Mouse (Mus musculus) liver, adult 2 months (tissue): ENCODE measurements at regions not wholly inside any gene's neighbourhood (a gene's known extent, or its start where the extent isn't known, plus 50 kb on each side); places are given as distances from the start of the nearest gene placed in this dataset.

Experiments used
- DNase-seq: peaks from one replicate; pipeline ENCODE4 v3.0.0-alpha.2; 2011; ENCODE audit warnings: low read depth, low spot score; ENCODE audit errors: extremely low read depth
- H3K27ac ChIP-seq: fragments of 200-500 bp; replicated peaks from 2 replicates; pipeline ENCODE4 v1.5.1; 2012; ENCODE audit warnings: low read depth, mild to moderate bottlenecking, control low read depth, inconsistent platforms, low read length; ENCODE audit not compliant: insufficient read depth
- H3K27me3 ChIP-seq: fragments of 200-500 bp; 2 replicates; pipeline ENCODE4 v1.6.1; 2012; ENCODE audit warnings: mild to moderate bottlenecking, moderate library complexity, low read length, inconsistent platforms; ENCODE audit not compliant: control insufficient read depth, insufficient read depth
- H3K36me3 ChIP-seq: fragments of 200-500 bp; 2 replicates; pipeline ENCODE4 v1.6.1; 2012; ENCODE audit warnings: low read length, inconsistent platforms; ENCODE audit not compliant: control insufficient read depth, insufficient read depth
- H3K4me1 ChIP-seq: fragments of 200-500 bp; 2 replicates; pipeline ENCODE4 v1.6.1; 2011; ENCODE audit warnings: low read length; ENCODE audit not compliant: control insufficient read depth, insufficient read depth
- H3K4me3 ChIP-seq: fragments of 200-500 bp; 2 replicates; pipeline ENCODE4 v1.5.1; 2011; ENCODE audit warnings: low read depth, mild to moderate bottlenecking, control low read depth, low read length, moderate library complexity; ENCODE audit not compliant: insufficient read depth
- H3K79me2 ChIP-seq: fragments of 200-500 bp; 2 replicates; pipeline ENCODE4 v1.6.1; 2012; ENCODE audit warnings: inconsistent platforms, mild to moderate bottlenecking, low read length, moderate library complexity; ENCODE audit not compliant: control insufficient read depth, insufficient read depth
- H3K9ac ChIP-seq: fragments of 200-500 bp; 2 replicates; pipeline ENCODE4 v1.6.1; 2012; ENCODE audit warnings: low read depth, mild to moderate bottlenecking, control low read depth, inconsistent platforms, low read length
- CTCF ChIP-seq: fragments of 200-500 bp; IDR thresholded peaks from 2 replicates; pipeline ENCODE4 v1.5.1; 2011; ENCODE audit warnings: low read depth, low read length, control low read depth
- POLR2A ChIP-seq: fragments of 200-500 bp; IDR thresholded peaks from 2 replicates; pipeline ENCODE4 v1.6.1; 2011; ENCODE audit warnings: low read length, control low read depth; ENCODE audit not compliant: insufficient read depth; ENCODE audit errors: extremely low read depth
- WGBS: fragments of 180-500 bp; shearing (Covaris S2); methylation state at CpG from one replicate; pipeline ENCODE4 v1.1.7; 2018; 5-methylcytosine and 5-hydroxymethylcytosine counted together

GRCm38 (mm10) chr10:97778531-97778930, 52.0 kb upstream of the C030005K15Rik start:
- no peaks in the 10 kb centered on the region for H3K36me3 ChIP-seq
- H3K4me3 ChIP-seq = no peak overlapping the region
- H3K9ac ChIP-seq = no peak overlapping the region
- no peak overlapping the region for H3K27ac ChIP-seq
- DNase-seq = no peak
- TF ChIP-seq CTCF = no peak
- TF ChIP-seq POLR2A = no peak
- no peaks in the 10 kb centered on the region for H3K4me1 ChIP-seq
- H3K79me2 ChIP-seq = no peaks in the 10 kb centered on the region
- no peaks in the 10 kb centered on the region for H3K27me3 ChIP-seq

DNA sequence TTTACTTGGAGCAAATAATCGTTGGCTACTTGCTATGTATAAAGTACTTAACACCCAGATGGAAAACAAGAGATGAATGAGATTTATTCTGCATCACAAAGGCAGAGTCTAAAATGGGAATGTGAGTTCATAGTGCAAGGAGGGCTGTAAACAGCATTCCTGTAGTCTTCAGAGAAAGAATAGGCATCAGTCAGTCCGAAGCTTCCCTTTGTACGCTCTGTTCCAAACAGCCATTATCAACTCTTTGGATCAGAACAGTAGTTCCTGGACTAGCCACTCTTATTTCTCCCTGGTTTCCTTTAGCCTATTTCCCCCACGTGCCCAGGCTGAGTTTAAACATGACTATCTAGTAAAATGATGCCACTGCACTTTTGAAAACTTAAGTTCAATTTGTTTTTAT, 52.8 kb upstream of the C030005K15Rik start:
- H3K36me3 ChIP-seq = no peaks in the 10 kb centered on the region
- no peak for DNase-seq
- no peaks in the 10 kb centered on the region for H3K4me1 ChIP-seq
- H3K27ac ChIP-seq = no peak overlapping the region
- 59% methylated on average over 4 of the region's 4 CpGs for WGBS
- no peaks in the 10 kb centered on the region for H3K79me2 ChIP-seq
- H3K4me3 ChIP-seq = no peak overlapping the region
- no peak for TF ChIP-seq CTCF
- TF ChIP-seq POLR2A = no peak
- no peaks in the 10 kb centered on the region for H3K27me3 ChIP-seq
- H3K9ac ChIP-seq = no peak overlapping the region

- no peaks in the 10 kb centered on the region for H3K79me2 ChIP-seq
- no peak for DNase-seq
- no peaks in the 10 kb centered on the region for H3K36me3 ChIP-seq
- H3K4me3 ChIP-seq = no peak overlapping the region
- 83% methylated on average over 2 of the region's 2 CpGs for WGBS
- no peak overlapping the region for H3K27ac ChIP-seq
- no peak for TF ChIP-seq POLR2A
- no peak for TF ChIP-seq CTCF
- no peaks in the 10 kb centered on the region for H3K27me3 ChIP-seq
- H3K4me1 ChIP-seq = no peaks in the 10 kb centered on the region
- H3K9ac ChIP-seq = no peak overlapping the region
Measured at GRCm38 (mm10) chr10:97793804-97794203, 67.2 kb upstream of the C030005K15Rik start.

- Histone ChIP-seq H3K27me3 (no peaks in the 10 kb centered on the region), H3K36me3 (no peaks in the 10 kb centered on the region), H3K9ac (no peak overlapping the region), H3K27ac (no peak overlapping the region), H3K4me1 (no peaks in the 10 kb centered on the region), H3K4me3 (no peak overlapping the region), H3K79me2 (no peaks in the 10 kb centered on the region)
- TF ChIP-seq POLR2A (no peak), CTCF (no peak)
- WGBS = 77% methylated on average over 9 of the region's 9 CpGs
- DNase-seq = no peak
Measured at GRCm38 (mm10) chr10:97801448-97802265, 75.1 kb upstream of the C030005K15Rik start.

- Histone ChIP-seq H3K79me2 (no peaks in the 10 kb centered on the region), H3K36me3 (no peaks in the 10 kb centered on the region), H3K9ac (no peak overlapping the region), H3K27ac (no peak overlapping the region), H3K4me1 (no peaks in the 10 kb centered on the region), H3K4me3 (no peak overlapping the region), H3K27me3 (no peaks in the 10 kb centered on the region)
- DNase-seq = no peak
- WGBS = 91% methylated on average over 2 of the region's 2 CpGs
- TF ChIP-seq POLR2A = no peak
- TF ChIP-seq CTCF = no peak
Measured at GRCm38 (mm10) chr10:97807947-97808346, 81.4 kb upstream of the C030005K15Rik start.

- no peak overlapping the region for H3K4me3 ChIP-seq
- TF ChIP-seq CTCF (no peak), POLR2A (no peak)
- no peaks in the 10 kb centered on the region for H3K36me3 ChIP-seq
- WGBS = 78% methylated on average over 3 of the region's 3 CpGs
- H3K4me1 ChIP-seq = no peaks in the 10 kb centered on the region
- H3K79me2 ChIP-seq = no peaks in the 10 kb centered on the region
- H3K27ac ChIP-seq = no peak overlapping the region
- no peak overlapping the region for H3K9ac ChIP-seq
- DNase-seq = no peak
- no peaks in the 10 kb centered on the region for H3K27me3 ChIP-seq
Measured at GRCm38 (mm10) chr10:97842574-97842973, 116.0 kb upstream of the C030005K15Rik start.
